Mouse (Mus musculus): ENCODE results near the gene Gm34302. TPM values are rescaled to one million over a fixed set of nuclear protein-coding genes. Genes with fewer than 3 reads are reported as not detected.
A peak's percentile ranks its signal among the peaks of the same experiment; 100 is the strongest.
"Not testable (repeated sequence)": the region's sequence is repeated elsewhere in the genome, so short reads cannot be mapped to it uniquely, and the experiment has no call there.

The Gm34302 gene
- total RNA-seq (2021), result not detected
- long read RNA-seq, experiment 1, result 0 reads
- long read RNA-seq, experiment 2, result 0 reads

- no peak for DNase-seq (ENCODE audit: low spot score in 2 of 2)
These were observed at the start of gene Gm34302 for GRCm38 (mm10) chr3:63483726-63484125. TSS of gene Gm34302 (minus strand) at chr3:63483879.

- no peak for DNase-seq (ENCODE audit: low spot score in 2 of 2)
These were observed 48.2 kb upstream of the Gm34302 start for GRCm38 (mm10) chr3:63531847-63532246.

DNA sequence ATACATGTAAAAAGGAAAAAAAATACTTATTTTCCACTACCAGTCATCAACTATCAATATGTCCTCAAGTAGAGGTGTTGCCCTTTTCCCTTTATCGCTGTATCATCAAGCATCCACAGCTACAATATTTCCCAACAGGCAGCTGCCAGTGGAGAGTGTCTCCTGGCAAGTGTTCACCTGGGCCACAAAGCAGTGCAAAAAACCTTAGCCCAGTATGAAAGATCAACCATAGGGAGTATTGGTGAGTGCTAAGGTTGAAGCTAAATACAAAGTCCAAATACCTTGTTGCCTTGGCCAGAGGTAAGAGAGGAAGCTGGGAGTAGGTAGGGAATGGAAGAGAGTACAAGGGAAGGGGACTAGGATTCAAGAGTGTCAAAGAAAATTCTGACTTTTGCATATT is 34.0 kb upstream of the Gm34302 start:
- no peak for DNase-seq (ENCODE audit: low spot score in 2 of 2)

- not testable (repeated sequence) for DNase-seq (ENCODE audit: low spot score in 2 of 2)
These were observed 32.6 kb upstream of the Gm34302 start for GRCm38 (mm10) chr3:63516279-63516678.

- no peak for DNase-seq (ENCODE audit: low spot score in 2 of 2)
These were observed 27.6 kb upstream of the Gm34302 start for GRCm38 (mm10) chr3:63511316-63511715.

DNA sequence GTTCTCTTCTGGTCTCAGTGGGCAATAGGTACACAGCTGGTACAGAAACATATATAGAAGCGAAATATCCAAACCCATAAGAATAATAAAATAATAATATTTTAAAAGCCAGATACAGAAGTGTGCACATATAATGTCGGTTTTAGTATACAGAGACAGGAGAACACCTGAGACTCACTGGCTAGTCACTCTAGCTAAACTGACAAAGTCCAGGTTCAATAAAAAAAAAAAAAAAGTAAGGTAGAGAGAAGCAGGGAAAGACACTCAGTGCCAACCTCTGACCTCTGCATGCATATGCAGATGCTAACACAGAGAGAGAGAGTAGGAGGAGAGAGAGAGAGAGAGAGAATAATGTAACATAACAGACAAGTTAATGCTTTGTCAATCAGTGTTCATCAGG is 25.8 kb upstream of the Gm34302 start:
- no peak for DNase-seq (ENCODE audit: low spot score in 2 of 2)

- DNase-seq (ENCODE audit: low spot score in 2 of 2), result no peak
These were observed 25.2 kb upstream of the Gm34302 start for GRCm38 (mm10) chr3:63508924-63509323.

DNA sequence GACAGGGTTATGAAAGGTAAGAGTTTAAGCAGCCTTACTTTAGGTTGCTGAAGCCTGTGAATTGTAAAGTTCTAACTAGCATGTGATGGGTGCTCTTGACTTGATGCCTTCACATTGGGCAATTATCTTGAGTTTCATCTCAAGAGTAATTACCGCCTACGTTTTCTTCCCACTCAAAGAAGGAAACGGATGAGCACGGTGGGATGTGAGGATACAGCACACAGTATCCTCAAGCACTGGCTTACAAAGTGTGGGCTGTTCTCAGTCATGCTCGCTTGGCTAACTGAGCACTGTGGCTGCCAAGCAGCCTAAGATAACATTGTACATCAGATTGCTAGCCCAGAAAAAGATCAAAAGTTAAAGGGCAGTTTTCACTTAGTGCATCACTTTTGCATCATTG is 20.8 kb upstream of the Gm34302 start:
- DNase-seq (ENCODE audit: low spot score in 2 of 2), result no peak

DNA sequence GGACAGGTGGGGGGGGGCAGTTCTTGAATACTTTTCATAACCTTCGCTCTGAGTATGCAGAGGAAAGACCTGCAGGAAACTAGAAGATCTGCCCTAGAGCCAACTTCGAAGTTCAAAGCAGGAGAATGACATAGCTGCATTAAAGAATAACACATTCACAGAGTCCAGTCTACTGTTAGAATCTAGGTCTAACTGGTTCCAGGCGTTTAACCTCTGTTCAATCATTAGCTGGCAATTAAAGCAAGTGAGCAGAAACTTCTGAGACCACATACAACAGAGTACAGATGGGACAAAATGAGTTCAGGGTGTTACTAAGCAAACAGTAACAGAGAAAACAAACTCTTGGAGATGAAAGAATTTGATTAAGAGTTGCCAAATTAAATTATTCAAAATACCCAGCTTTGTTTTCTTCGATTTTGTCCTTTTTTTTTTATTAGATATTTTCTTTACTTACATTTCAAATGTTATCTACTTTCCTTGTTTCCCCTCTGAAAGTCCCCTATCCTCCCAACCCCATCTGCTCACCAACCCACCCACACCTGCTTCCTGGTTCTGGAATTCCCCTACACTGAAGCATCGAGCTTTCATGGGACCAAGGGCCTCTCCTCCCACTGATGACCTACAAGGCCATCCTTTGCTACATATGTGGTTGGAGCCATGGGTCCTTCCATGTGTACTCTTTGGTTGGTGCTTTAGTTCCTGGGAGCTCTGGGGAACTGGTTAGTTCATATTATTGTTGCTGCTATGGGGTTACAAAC is 11.1 kb upstream of the Gm34302 start:
- DNase-seq (ENCODE audit: low spot score in 2 of 2), result no peak

- DNase-seq (ENCODE audit: low spot score in 2 of 2), result no peak
These were observed 9.9 kb upstream of the Gm34302 start for GRCm38 (mm10) chr3:63493563-63493962.

- DNase-seq (ENCODE audit: low spot score in 2 of 2), result no peak
These were observed 43.1 kb downstream of the Gm34302 start for GRCm38 (mm10) chr3:63440426-63441125.

DNA sequence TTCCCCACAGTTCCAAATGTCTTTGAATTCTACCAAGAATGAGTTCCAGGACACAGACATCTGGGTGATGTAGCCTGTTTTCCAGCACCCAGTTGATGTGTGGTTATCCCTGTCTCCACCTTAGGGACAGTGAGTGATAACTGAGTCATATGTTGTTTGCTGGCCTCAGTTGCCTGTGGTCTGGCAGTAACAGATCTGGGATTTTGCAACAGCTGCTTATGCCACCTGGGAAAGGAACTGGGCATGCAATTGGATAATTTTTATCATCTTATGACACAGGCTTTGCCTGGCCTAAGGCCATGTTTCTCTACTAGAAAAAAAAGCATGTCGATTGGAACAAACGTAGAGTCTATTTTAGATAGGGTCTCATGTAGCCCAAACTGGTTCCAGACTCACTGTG is 43.9 kb downstream of the Gm34302 start:
- peak in 1 of 2 experiments; percentile 50 for DNase-seq (ENCODE audit: low spot score in 2 of 2)

GRCm38 (mm10) chr3:63438898-63439297 is 44.8 kb downstream of the Gm34302 start:
- no peak for DNase-seq (ENCODE audit: low spot score in 2 of 2)

Other genes with a start within 250 kb of the Gm34302 start
- gene Mme, start 242.3 kb downstream of the Gm34302 start, total RNA-seq (2021), result 1 to 10 TPM; 3.3 to 3.6 TPM